ENCODE assay signal across 8 mouse cellular contexts in genomic region chr11:34832678-34833077, GRCm38 (mm10). TPM values are rescaled to one million over a fixed set of nuclear protein-coding genes. Genes with fewer than 3 reads are reported as not detected.
DNase-seq lines count a peak whose midpoint lies in the region; ATAC-seq and TF ChIP-seq lines count a peak whose summit lies in the region.

No protein-coding gene starts in this region.

- H3K36me3 ChIP-seq in thymus, adult 2 months (ENCODE audit: control insufficient read depth, insufficient read depth, low read length): peaks cover 18% of the 10 kb centered on the region
- H3K36me3 ChIP-seq in limb, embryonic 13.5 days: peaks cover 29% of the 10 kb centered on the region
- 0 out of 2 replicates have a peak, but pooled peaks cover 2% of the 10 kb centered on the region for H3K36me3 ChIP-seq in stomach, postnatal 0 days (ENCODE audit: control insufficient read depth, insufficient read depth, low read length)

- peak overlapping the region; percentile 42 for H3K4me3 ChIP-seq in thymus, adult 2 months (ENCODE audit: control insufficient read depth, insufficient read depth, low read length)
- peak overlapping the region; percentile 75 for H3K4me3 ChIP-seq in limb, embryonic 13.5 days
- H3K4me3 ChIP-seq in stomach, postnatal 0 days (ENCODE audit: low read depth, low read length): peak overlapping the region; percentile 76

- H3K9ac ChIP-seq in limb, embryonic 13.5 days: peak overlapping the region; percentile 88
- peak overlapping the region; percentile 77 for H3K9ac ChIP-seq in stomach, postnatal 0 days (ENCODE audit: low read length)

- 21% methylated on average over 5 of the region's 5 CpGs for WGBS in thymus, adult 2 months
- 14% methylated on average over 5 of the region's 5 CpGs for WGBS in limb, embryonic 13.5 days
- 6% methylated on average over 4 of the region's 5 CpGs for WGBS in stomach, postnatal 0 days

- peaks cover 13% of the 10 kb centered on the region for H3K4me1 ChIP-seq in thymus, adult 2 months (replicated peaks; ENCODE audit: control insufficient read depth, insufficient read depth, low read length)
- peaks cover 16% of the 10 kb centered on the region for H3K4me1 ChIP-seq in limb, embryonic 13.5 days
- H3K4me1 ChIP-seq in stomach, postnatal 0 days (replicated peaks; ENCODE audit: control insufficient read depth, insufficient read depth): no peaks in the 10 kb centered on the region

- no peak overlapping the region for H3K27ac ChIP-seq in thymus, adult 2 months (ENCODE audit: control insufficient read depth, insufficient read depth, low read length)
- no peak overlapping the region for H3K27ac ChIP-seq in limb, embryonic 13.5 days
- H3K27ac ChIP-seq in stomach, postnatal 0 days (replicated peaks): no peak overlapping the region

- no peak for TF ChIP-seq POLR2A in thymus, adult 2 months (IDR thresholded peaks at IDR 0.05; ENCODE audit: control insufficient read depth, extremely low read depth, insufficient read depth, low read length, poor library complexity)

- H3K27me3 ChIP-seq in thymus, adult 2 months (ENCODE audit: control insufficient read depth, insufficient read depth, low read length): no peaks in the 10 kb centered on the region
- no peaks in the 10 kb centered on the region for H3K27me3 ChIP-seq in limb, embryonic 13.5 days
- H3K27me3 ChIP-seq in stomach, postnatal 0 days (ENCODE audit: control insufficient read depth, insufficient read depth, low read length): no peaks in the 10 kb centered on the region

- no peaks in the 10 kb centered on the region for H3K9me3 ChIP-seq in limb, embryonic 13.5 days
- no peaks in the 10 kb centered on the region for H3K9me3 ChIP-seq in stomach, postnatal 0 days (ENCODE audit: control insufficient read depth, low read length)

- DNase-seq in cerebellum, adult 9-11 months: peak; percentile 6
- no peak for DNase-seq in cerebellum, postnatal 10 days
- DNase-seq in thymus, adult 2 months: no peak
- no peak for DNase-seq in thymus, postnatal 4 days
- no peak for DNase-seq in stomach, postnatal 0 days (ENCODE audit: low spot score)
- DNase-seq in thymus, postnatal 14 days: no peak
- no peak for DNase-seq in gastrocnemius, postnatal 4 days (ENCODE audit: low spot score in 2 of 2)

- no peak for TF ChIP-seq EP300 in stomach, postnatal 0 days (optimal IDR thresholded peaks at IDR 0.05)

- no peak for TF ChIP-seq CTCF in thymus, adult 2 months (IDR thresholded peaks at IDR 0.05; ENCODE audit: borderline replicate concordance, control insufficient read depth, extremely low read depth, insufficient read depth, low read length, poor library complexity)
- TF ChIP-seq CTCF in stomach, postnatal 0 days (IDR thresholded peaks at IDR 0.05; ENCODE audit: low read depth): no peak

- no peak for ATAC-seq in limb, embryonic 13.5 days (ENCODE audit: low FRiP score, low read depth)
- ATAC-seq in stomach, postnatal 0 days (ENCODE audit: low FRiP score, low TSS enrichment): no peak

- H3K4me2 ChIP-seq in limb, embryonic 13.5 days (replicated peaks): peak overlapping the region; percentile 70
- peak overlapping the region; percentile 82 for H3K4me2 ChIP-seq in stomach, postnatal 0 days (replicated peaks; ENCODE audit: low read depth)

RNA-seq across cellular contexts. Expression of gene Spdl1, which starts 0.8 kb away (rescaled TPM):
- 7.6 and 9.1 TPM in 2 replicates for polyA plus RNA-seq in thymus, adult 2 months (2012; rRNA removed)
- polyA plus RNA-seq in limb, embryonic 13.5 days (2015; fragmentation: Nextera tagmentation; extraction: Ambion mirVana): 22.0 and 22.5 TPM in 2 replicates
- 3.8 and 5.0 TPM in 2 replicates for polyA plus RNA-seq in stomach, postnatal 0 days (2015; fragmentation: Nextera tagmentation; extraction: Ambion mirVana)
- 1 to 10 TPM; 5.7 to 6.1 TPM for total RNA-seq in gastrocnemius, postnatal 4 days (2021)

RNA-seq across cellular contexts. Expression of gene Dock2, which starts 49.0 kb away (rescaled TPM):
- polyA plus RNA-seq in thymus, adult 2 months (2012; rRNA removed): 48.9 and 50.5 TPM in 2 replicates
- polyA plus RNA-seq in limb, embryonic 13.5 days (2015; fragmentation: Nextera tagmentation; extraction: Ambion mirVana): 1.1 and 1.3 TPM in 2 replicates
- 0.62 and 1.0 TPM in 2 replicates for polyA plus RNA-seq in stomach, postnatal 0 days (2015; fragmentation: Nextera tagmentation; extraction: Ambion mirVana)
- 1 to 10 TPM; 3.8 to 3.9 TPM for total RNA-seq in gastrocnemius, postnatal 4 days (2021)

Comparison
In these comparisons a context has a peak if more than half of its experiments do, and no peak if none do; other contexts are left out.
1. RNA of gene Dock2, which starts 49.0 kb away (polyA plus RNA-seq): 48.9 to 50.5 TPM in thymus, adult 2 months; 1.1 to 1.3 TPM in limb, embryonic 13.5 days and 0.62 to 1.0 TPM in stomach, postnatal 0 days; every median in the first group is over 10 times any median in the second.
2. Peak in every context shown above with its lines, with median percentiles within 50 percentile points of each other: H3K4me3 ChIP-seq.